10 mouse cellular contexts compared by ENCODE assay signal in genomic region chr9:106149399-106149754, GRCm38 (mm10). TPM values are rescaled to one million over a fixed set of nuclear protein-coding genes. Genes with fewer than 3 reads are reported as not detected.
DNase-seq lines count a peak whose midpoint lies in the region; ATAC-seq and TF ChIP-seq lines count a peak whose summit lies in the region.
"Had no signal": no experiment of that assay in that cellular context is flagged by ENCODE, and none has a peak within 500 bp of the region (broad histone marks: within the 10 kb centered on the region; RNA-seq: fewer than 3 reads in every experiment).

No protein-coding gene starts in this region.

- H3K4me2 ChIP-seq in heart, embryonic 14.5 days (ENCODE audit: low read length): 0 out of 2 replicates have a peak overlapping the region, but pooled peaks have one; percentile 57
- H3K4me2 ChIP-seq in hindbrain, embryonic 13.5 days: peak overlapping the region; percentile 85
- peak overlapping the region; percentile 91 for H3K4me2 ChIP-seq in midbrain, embryonic 14.5 days (ENCODE audit: low read length)

- no peak for DNase-seq in heart, adult 11 months
- peak; percentile 54 for DNase-seq in midbrain, embryonic 14.5 days
- DNase-seq in thymus, postnatal 25 days: no peak
- DNase-seq in gastrocnemius, postnatal 14 days: no peak
- no peak for DNase-seq in layer of hippocampus, adult 11-12 months (ENCODE audit: low spot score)
- DNase-seq: cerebellum, adult 9-11 months; right cerebral cortex, adult 18-20 months had no signal

- peaks cover 72% of the 10 kb centered on the region for H3K27me3 ChIP-seq in heart, embryonic 14.5 days (ENCODE audit: control insufficient read depth, insufficient read depth, low read length)
- H3K27me3 ChIP-seq in hindbrain, embryonic 13.5 days: no peaks in the 10 kb centered on the region
- no peaks in the 10 kb centered on the region for H3K27me3 ChIP-seq in midbrain, embryonic 14.5 days (ENCODE audit: control insufficient read depth, insufficient read depth, low read length)

- 24% methylated on average over 10 of the region's 10 CpGs for WGBS in heart, embryonic 14.5 days
- WGBS in hindbrain, embryonic 13.5 days: 15% methylated on average over 10 of the region's 10 CpGs
- WGBS in midbrain, embryonic 14.5 days: 5% methylated on average over 10 of the region's 10 CpGs

- H3K27ac ChIP-seq in heart, embryonic 14.5 days (replicated peaks in 1 of 2; ENCODE audit: control insufficient read depth in 1 of 2, insufficient read depth in 1 of 2, low read depth in 2 of 2, low read length in 2 of 2): no peak overlapping the region
- H3K27ac ChIP-seq in cortical plate, adult 2 months (ENCODE audit: insufficient read depth, low read length): no peak overlapping the region
- peak overlapping the region; percentile 98 for H3K27ac ChIP-seq in hindbrain, embryonic 13.5 days
- H3K27ac ChIP-seq in midbrain, embryonic 14.5 days (replicated peaks; ENCODE audit: low read depth, low read length): peak overlapping the region; percentile 98

- no peak for TF ChIP-seq CTCF in cortical plate, adult 2 months (IDR thresholded peaks at IDR 0.05; ENCODE audit: extremely low read depth, insufficient read depth, low read length)

- no peak overlapping the region for H3K9ac ChIP-seq in heart, embryonic 14.5 days (ENCODE audit: low read length)
- peak overlapping the region; percentile 99 for H3K9ac ChIP-seq in hindbrain, embryonic 13.5 days
- peak overlapping the region; percentile 98 for H3K9ac ChIP-seq in midbrain, embryonic 14.5 days (replicated peaks; ENCODE audit: low read length)

- intact Hi-C loops in gastrocnemius, postnatal 14 days (cut with DNase I; ENCODE audit: low total_unique reads): no loop called here

- TF ChIP-seq POLR2A in cortical plate, adult 2 months (IDR thresholded peaks at IDR 0.05; ENCODE audit: extremely low read depth, insufficient read depth, low read length): no peak

- no peaks in the 10 kb centered on the region for H3K36me3 ChIP-seq in heart, embryonic 14.5 days (ENCODE audit: control insufficient read depth, insufficient read depth, low read length)
- peaks cover 32% of the 10 kb centered on the region for H3K36me3 ChIP-seq in hindbrain, embryonic 13.5 days
- peaks cover 41% of the 10 kb centered on the region for H3K36me3 ChIP-seq in midbrain, embryonic 14.5 days (ENCODE audit: control insufficient read depth, insufficient read depth, low read length)

- ATAC-seq in heart, embryonic 14.5 days (ENCODE audit: insufficient number of reproducible peaks, insufficient read depth, low FRiP score, low read depth): no peak
- no peak for ATAC-seq in hindbrain, embryonic 13.5 days (ENCODE audit: low FRiP score)
- no peak for ATAC-seq in midbrain, embryonic 14.5 days (ENCODE audit: low FRiP score, low TSS enrichment)

- peaks cover 0 to 7% of the 10 kb centered on the region in 2 experiments; a peak in 1 of 4 replicates for H3K4me1 ChIP-seq in heart, embryonic 14.5 days (ENCODE audit: control insufficient read depth in 2 of 2, insufficient read depth in 2 of 2, low read length in 2 of 2)
- H3K4me1 ChIP-seq in cortical plate, adult 2 months (ENCODE audit: control insufficient read depth, insufficient read depth, low read length): no peaks in the 10 kb centered on the region
- peaks cover 57% of the 10 kb centered on the region for H3K4me1 ChIP-seq in hindbrain, embryonic 13.5 days (replicated peaks)
- H3K4me1 ChIP-seq in midbrain, embryonic 14.5 days (ENCODE audit: control insufficient read depth, insufficient read depth, low read length): peaks cover 28% of the 10 kb centered on the region

- no peaks in the 10 kb centered on the region for H3K9me3 ChIP-seq in heart, embryonic 14.5 days (ENCODE audit: control insufficient read depth, low read length)
- no peaks in the 10 kb centered on the region for H3K9me3 ChIP-seq in hindbrain, embryonic 13.5 days
- no peaks in the 10 kb centered on the region for H3K9me3 ChIP-seq in midbrain, embryonic 14.5 days (ENCODE audit: control insufficient read depth, low read length)

- H3K4me3 ChIP-seq in heart, embryonic 14.5 days (ENCODE audit: control insufficient read depth in 1 of 2, insufficient read depth in 1 of 2, low read depth in 1 of 2, low read length in 2 of 2): peak overlapping the region in 1 of 2 experiments; percentile 25; a peak in 1 of 4 replicates
- peak overlapping the region; percentile 1; the same call in 1 of the 2 replicates for H3K4me3 ChIP-seq in cortical plate, adult 2 months (ENCODE audit: insufficient read depth, low read length)
- H3K4me3 ChIP-seq in hindbrain, embryonic 13.5 days: peak overlapping the region; percentile 85
- H3K4me3 ChIP-seq in midbrain, embryonic 14.5 days (replicated peaks; ENCODE audit: low read depth, low read length): peak overlapping the region; percentile 86

RNA-seq across cellular contexts. Expression of gene Glyctk, which starts 8.6 kb away (rescaled TPM):
- polyA plus RNA-seq in heart, embryonic 14.5 days (2014; fragmentation: Nextera tagmentation; extraction: Ambion mirVana): 0.73 and 1.0 TPM in 2 replicates
- polyA plus RNA-seq in cortical plate, adult 2 months (2012; rRNA removed): 3.1 TPM in 2 replicates
- polyA plus RNA-seq in hindbrain, embryonic 13.5 days (2015; fragmentation: Nextera tagmentation; extraction: Ambion mirVana): 5.4 and 5.7 TPM in 2 replicates
- polyA plus RNA-seq in midbrain, embryonic 14.5 days (2014; fragmentation: Nextera tagmentation; extraction: Ambion mirVana): 4.6 and 6.8 TPM in 2 replicates
- total RNA-seq in gastrocnemius, postnatal 14 days (2021): 1 to 10 TPM; 1.3 to 1.6 TPM

RNA-seq across cellular contexts. Expression of gene Wdr82, which starts 21.4 kb away (rescaled TPM):
- polyA plus RNA-seq in heart, embryonic 14.5 days (2014; fragmentation: Nextera tagmentation; extraction: Ambion mirVana): 19.6 and 22.6 TPM in 2 replicates
- 95.4 and 103 TPM in 2 replicates for polyA plus RNA-seq in cortical plate, adult 2 months (2012; rRNA removed)
- 32.6 and 33.7 TPM in 2 replicates for polyA plus RNA-seq in hindbrain, embryonic 13.5 days (2015; fragmentation: Nextera tagmentation; extraction: Ambion mirVana)
- polyA plus RNA-seq in midbrain, embryonic 14.5 days (2014; fragmentation: Nextera tagmentation; extraction: Ambion mirVana): 54.0 and 75.3 TPM in 2 replicates
- total RNA-seq in gastrocnemius, postnatal 14 days (2021): 10 to 100 TPM; 23.4 to 27.4 TPM

RNA-seq across cellular contexts. Expression of gene Ppm1m, which starts 50.2 kb away (rescaled TPM):
- 19.1 and 19.4 TPM in 2 replicates for polyA plus RNA-seq in heart, embryonic 14.5 days (2014; fragmentation: Nextera tagmentation; extraction: Ambion mirVana)
- 42.1 and 47.4 TPM in 2 replicates for polyA plus RNA-seq in cortical plate, adult 2 months (2012; rRNA removed)
- polyA plus RNA-seq in hindbrain, embryonic 13.5 days (2015; fragmentation: Nextera tagmentation; extraction: Ambion mirVana): 16.6 and 19.0 TPM in 2 replicates
- 11.3 and 13.1 TPM in 2 replicates for polyA plus RNA-seq in midbrain, embryonic 14.5 days (2014; fragmentation: Nextera tagmentation; extraction: Ambion mirVana)
- total RNA-seq in gastrocnemius, postnatal 14 days (2021): 1 to 10 TPM; 5.1 to 5.5 TPM

RNA-seq across cellular contexts. Expression of gene Col6a4, which starts 52.8 kb away (rescaled TPM):
- polyA plus RNA-seq in heart, embryonic 14.5 days (2014; fragmentation: Nextera tagmentation; extraction: Ambion mirVana): 0.16 TPM in 1 of 2 replicates, not detected in the other
- 2.1 and 3.9 TPM in 2 replicates for polyA plus RNA-seq in cortical plate, adult 2 months (2012; rRNA removed)
- 0.62 and 1.1 TPM in 2 replicates for polyA plus RNA-seq in hindbrain, embryonic 13.5 days (2015; fragmentation: Nextera tagmentation; extraction: Ambion mirVana)
- 0.38 and 0.81 TPM in 2 replicates for polyA plus RNA-seq in midbrain, embryonic 14.5 days (2014; fragmentation: Nextera tagmentation; extraction: Ambion mirVana)
- total RNA-seq in gastrocnemius, postnatal 14 days (2021): under 1 TPM; 0.07 to 0.08 TPM

RNA-seq across cellular contexts. Expression of gene Twf2, which starts 53.5 kb away (rescaled TPM):
- polyA plus RNA-seq in heart, embryonic 14.5 days (2014; fragmentation: Nextera tagmentation; extraction: Ambion mirVana): 45.5 and 48.8 TPM in 2 replicates
- 97.3 and 106 TPM in 2 replicates for polyA plus RNA-seq in cortical plate, adult 2 months (2012; rRNA removed)
- 53.5 and 53.9 TPM in 2 replicates for polyA plus RNA-seq in hindbrain, embryonic 13.5 days (2015; fragmentation: Nextera tagmentation; extraction: Ambion mirVana)
- 46.4 and 55.4 TPM in 2 replicates for polyA plus RNA-seq in midbrain, embryonic 14.5 days (2014; fragmentation: Nextera tagmentation; extraction: Ambion mirVana)
- total RNA-seq in gastrocnemius, postnatal 14 days (2021): 10 to 100 TPM; 68.8 to 69.3 TPM

Comparison
In these comparisons a context has a peak if more than half of its experiments do, and no peak if none do; other contexts are left out.
1. H3K27ac ChIP-seq: peak in hindbrain, embryonic 13.5 days (single experiment) and midbrain, embryonic 14.5 days (single experiment); none in heart, embryonic 14.5 days (0 of 2) and cortical plate, adult 2 months (single experiment).
2. Peak in every context shown above with its lines, with median percentiles within 50 percentile points of each other: H3K4me2 ChIP-seq.